Mouse (Mus musculus) lung, adult 2 months (tissue): Measurements from ENCODE around the gene Coq2.

Experiments used
- CTCF ChIP-seq: fragments of 200-500 bp; IDR thresholded peaks from 2 replicates; pipeline ENCODE4 v1.5.1; 2011; ENCODE audit warnings: mild to moderate bottlenecking, low read length, control low read depth; ENCODE audit not compliant: insufficient read depth
- POLR2A ChIP-seq: fragments of 200-500 bp; IDR thresholded peaks from 2 replicates; pipeline ENCODE4 v1.6.1; 2011; ENCODE audit warnings: low read depth, mild to moderate bottlenecking, control low read depth, low read length, borderline replicate concordance; ENCODE audit errors: extremely low read depth

GRCm38 (mm10) chr5:100643991-100644535 is 30.9 kb downstream of the Coq2 start:
- TF ChIP-seq CTCF = no peak
- no peak for TF ChIP-seq POLR2A
